Mouse (Mus musculus) lung, embryonic 14.5 days (tissue): ENCODE data around the gene Epn2. TPM values are rescaled to one million over a fixed set of nuclear protein-coding genes. Genes with fewer than 3 reads are reported as not detected.

Source experiments
- ATAC-seq: fragments of 200-750 bp; cut with Nextera tagmentation; 2 replicates; pipeline ENCODE4 v1.8.0; 2017; ENCODE audit warnings: mild to moderate bottlenecking, moderate TSS enrichment, moderate library complexity; ENCODE audit not compliant: insufficient read depth
- DNase-seq: peaks from one replicate; pipeline ENCODE4 v3.0.0-alpha.2; 2015
- H3K27ac ChIP-seq: fragments of 300-500 bp; sonication (generic); 2 replicates; pipeline ENCODE4 v1.5.1; 2014; ENCODE audit warnings: low read depth, mild to moderate bottlenecking, moderate library complexity
- H3K27me3 ChIP-seq: fragments of 300-500 bp; sonication (generic); 2 replicates; pipeline ENCODE4 v1.6.1; 2014; ENCODE audit warnings: low read length, control low read depth; ENCODE audit not compliant: insufficient read depth
- H3K36me3 ChIP-seq: fragments of 300-500 bp; sonication (generic); 2 replicates; pipeline ENCODE4 v1.6.1; 2014; ENCODE audit warnings: control low read depth; ENCODE audit not compliant: insufficient read depth
- H3K4me1 ChIP-seq: fragments of 300-500 bp; sonication (generic); 2 replicates; pipeline ENCODE4 v1.6.1; 2014; ENCODE audit warnings: antibody characterized with exemption, control low read depth; ENCODE audit not compliant: insufficient read depth
- H3K4me2 ChIP-seq: fragments of 300-500 bp; sonication (generic); 2 replicates; pipeline ENCODE4 v1.6.1; 2014; ENCODE audit warnings: mild to moderate bottlenecking
- H3K4me3 ChIP-seq: fragments of 300-500 bp; sonication (generic); 2 replicates; pipeline ENCODE4 v1.5.1; 2014; ENCODE audit warnings: low read depth, low read length
- H3K9ac ChIP-seq: fragments of 300-500 bp; sonication (generic); 2 replicates; pipeline ENCODE4 v1.6.1; 2014
- H3K9me3 ChIP-seq: fragments of 300-500 bp; sonication (generic); 2 replicates; pipeline ENCODE4 v1.6.1; 2016; ENCODE audit warnings: low read depth, low read length, control low read depth
- CTCF ChIP-seq: IDR thresholded peaks from 2 replicates; pipeline ENCODE4 v1.5.1; 2016; ENCODE audit warnings: antibody characterized with exemption, low read depth
- WGBS: fragments of 180-500 bp; shearing (Covaris S2); extraction: QIAGEN DNeasy Blood & Tissue Kit; methylation state at CpG from one replicate; pipeline ENCODE4 v1.1.7; 2014; 5-methylcytosine and 5-hydroxymethylcytosine counted together
- polyA plus RNA-seq: library from polyadenylated mRNA; unstranded; fragments of >200 nt; fragmentation: Nextera tagmentation; extraction: Ambion mirVana; gene quantifications from 2 replicates; pipeline ENCODE4 v1.2.1, GENCODE M21; 2014

Gene Epn2
- polyA plus RNA-seq, 1 experiment from 2014 or later, result 30.0 TPM

- Histone ChIP-seq H3K4me2 (no peak overlapping the region), H3K36me3 (no peaks in the 10 kb centered on the region), H3K4me3 (no peak overlapping the region), H3K9ac (no peak overlapping the region), H3K27ac (no peak overlapping the region), H3K4me1 (peaks cover 20% of the 10 kb centered on the region), H3K27me3 (no peaks in the 10 kb centered on the region), H3K9me3 (no peaks in the 10 kb centered on the region)
- no peak for DNase-seq
- no peak for TF ChIP-seq CTCF
- no peak for ATAC-seq
- WGBS, result 42% methylated on average over 7 of the region's 7 CpGs
Measured at GRCm38 (mm10) chr11:61469317-61469917, 110.1 kb downstream of the Epn2 start.

GRCm38 (mm10) chr11:61468534-61468933, 111.0 kb downstream of the Epn2 start:
- peak; percentile 71; the same call in 1 of the 2 replicates for ATAC-seq
- Histone ChIP-seq H3K9ac (no peak overlapping the region), H3K27ac (no peak overlapping the region), H3K9me3 (no peaks in the 10 kb centered on the region), H3K36me3 (no peaks in the 10 kb centered on the region), H3K4me2 (no peak overlapping the region), H3K4me1 (peaks cover 24% of the 10 kb centered on the region), H3K27me3 (no peaks in the 10 kb centered on the region), H3K4me3 (no peak overlapping the region)
- no peak for TF ChIP-seq CTCF
- DNase-seq, result peak; percentile 74
- WGBS, result 69% methylated on average over 4 of the region's 4 CpGs

Other genes starting within 250 kb of the Epn2 start
- not detected in 2 replicates for gene Slc47a2, start 236.8 kb downstream of the Epn2 start, polyA plus RNA-seq
- gene Slc47a1, start 201.3 kb downstream of the Epn2 start, polyA plus RNA-seq, result 0.76 and 1.5 TPM in 2 replicates
- 0.31 and 0.42 TPM in 2 replicates for gene Rnf112, start 125.6 kb downstream of the Epn2 start, polyA plus RNA-seq
- 615 and 660 TPM in 2 replicates for gene Mfap4, start 94.3 kb downstream of the Epn2 start, polyA plus RNA-seq
- 62.8 and 69.6 TPM in 2 replicates for gene Mapk7, start 85.3 kb downstream of the Epn2 start, polyA plus RNA-seq
- 48.9 and 54.1 TPM in 2 replicates for gene B9d1, start 74.5 kb downstream of the Epn2 start, polyA plus RNA-seq
- gene Grap, start 73.6 kb upstream of the Epn2 start, polyA plus RNA-seq, result 27.8 and 29.5 TPM in 2 replicates
- gene Fam83g, start 104.4 kb upstream of the Epn2 start, polyA plus RNA-seq, result 2.1 and 2.2 TPM in 2 replicates
- gene Slc5a10, start 141.1 kb upstream of the Epn2 start, polyA plus RNA-seq, result not detected in 2 replicates
- 26.7 and 28.6 TPM in 2 replicates for gene Prpsap2, start 182.4 kb upstream of the Epn2 start, polyA plus RNA-seq